Mouse (Mus musculus): ENCODE data around the gene Sugct.

GRCm38 (mm10) chr13:17190180-17190762 lies 505.1 kb downstream of the Sugct start:
- no peak for TF ChIP-seq GATA1 (IDR thresholded peaks at IDR 0.05; ENCODE audit: low read length)
- no peak for TF ChIP-seq TAL1 (IDR thresholded peaks at IDR 0.05; ENCODE audit: low read length)
